Mouse (Mus musculus): Measurements from ENCODE around the gene Nrp1. TPM values are rescaled to one million over a fixed set of nuclear protein-coding genes. Genes with fewer than 3 reads are reported as not detected.

Gene Nrp1
- polyA plus RNA-seq, 1 experiment from 2014 or later, result 42.8 TPM

GRCm38 (mm10) chr8:128463162-128463561 is 104.8 kb downstream of the Nrp1 start:
- ATAC-seq (replicated peaks; ENCODE audit: insufficient number of reproducible peaks, low FRiP score, low TSS enrichment, low read depth) (no peak), DNase-seq (ENCODE audit: low spot score) (no peak)
- Histone ChIP-seq H3K27ac (replicated peaks; ENCODE audit: low read depth, low read length) (no peak overlapping the region), H3K4me1 (ENCODE audit: control insufficient read depth, insufficient read depth, low read length) (no peaks in the 10 kb centered on the region), H3K9me3 (replicated peaks; ENCODE audit: control insufficient read depth, low read length) (no peaks in the 10 kb centered on the region), H3K9ac (replicated peaks; ENCODE audit: low read length) (no peak overlapping the region), H3K4me2 (ENCODE audit: low read depth, low read length) (no peak overlapping the region), H3K27me3 (ENCODE audit: control insufficient read depth, insufficient read depth, low read length) (no peaks in the 10 kb centered on the region), H3K4me3 (ENCODE audit: low read depth, low read length) (no peak overlapping the region), H3K36me3 (replicated peaks; ENCODE audit: control insufficient read depth, insufficient read depth, low read depth, low read length) (no peaks in the 10 kb centered on the region)

- Histone ChIP-seq H3K9me3 (replicated peaks; ENCODE audit: control insufficient read depth, low read length) (no peaks in the 10 kb centered on the region), H3K4me1 (ENCODE audit: control insufficient read depth, insufficient read depth, low read length) (no peaks in the 10 kb centered on the region), H3K36me3 (replicated peaks; ENCODE audit: control insufficient read depth, insufficient read depth, low read depth, low read length) (no peaks in the 10 kb centered on the region), H3K4me3 (ENCODE audit: low read depth, low read length) (no peak overlapping the region), H3K9ac (replicated peaks; ENCODE audit: low read length) (no peak overlapping the region), H3K27ac (replicated peaks; ENCODE audit: low read depth, low read length) (no peak overlapping the region), H3K4me2 (ENCODE audit: low read depth, low read length) (no peak overlapping the region), H3K27me3 (ENCODE audit: control insufficient read depth, insufficient read depth, low read length) (no peaks in the 10 kb centered on the region)
- 74% methylated on average over 4 of the region's 4 CpGs for WGBS
- ATAC-seq (replicated peaks; ENCODE audit: insufficient number of reproducible peaks, low FRiP score, low TSS enrichment, low read depth), result no peak
- DNase-seq (ENCODE audit: low spot score), result no peak
Observed at GRCm38 (mm10) chr8:128464056-128464623, 105.7 kb downstream of the Nrp1 start.

GRCm38 (mm10) chr8:128465553-128465952 is 107.1 kb downstream of the Nrp1 start:
- Histone ChIP-seq H3K4me2 (ENCODE audit: low read depth, low read length) (no peak overlapping the region), H3K27me3 (ENCODE audit: control insufficient read depth, insufficient read depth, low read length) (no peaks in the 10 kb centered on the region), H3K9me3 (replicated peaks; ENCODE audit: control insufficient read depth, low read length) (no peaks in the 10 kb centered on the region), H3K4me3 (ENCODE audit: low read depth, low read length) (no peak overlapping the region), H3K36me3 (replicated peaks; ENCODE audit: control insufficient read depth, insufficient read depth, low read depth, low read length) (no peaks in the 10 kb centered on the region), H3K27ac (replicated peaks; ENCODE audit: low read depth, low read length) (no peak overlapping the region), H3K4me1 (ENCODE audit: control insufficient read depth, insufficient read depth, low read length) (no peaks in the 10 kb centered on the region), H3K9ac (replicated peaks; ENCODE audit: low read length) (no peak overlapping the region)
- no peak for DNase-seq (ENCODE audit: low spot score)
- ATAC-seq (replicated peaks; ENCODE audit: insufficient number of reproducible peaks, low FRiP score, low TSS enrichment, low read depth), result no peak
- WGBS, result 90% methylated on average over 2 of the region's 2 CpGs

GRCm38 (mm10) chr8:128466681-128467430 is 108.5 kb downstream of the Nrp1 start:
- no peaks in the 10 kb centered on the region for H3K27me3 ChIP-seq (ENCODE audit: control insufficient read depth, insufficient read depth, low read length)
- ATAC-seq (replicated peaks; ENCODE audit: insufficient number of reproducible peaks, low FRiP score, low TSS enrichment, low read depth) (no peak), DNase-seq (ENCODE audit: low spot score) (no peak)
- H3K9me3 ChIP-seq (replicated peaks; ENCODE audit: control insufficient read depth, low read length), result no peaks in the 10 kb centered on the region
- H3K4me2 ChIP-seq (ENCODE audit: low read depth, low read length), result no peak overlapping the region
- H3K36me3 ChIP-seq (replicated peaks; ENCODE audit: control insufficient read depth, insufficient read depth, low read depth, low read length), result no peaks in the 10 kb centered on the region
- H3K4me3 ChIP-seq (ENCODE audit: low read depth, low read length), result no peak overlapping the region
- H3K9ac ChIP-seq (replicated peaks; ENCODE audit: low read length), result no peak overlapping the region
- 78% methylated on average over 4 of the region's 4 CpGs for WGBS
- H3K27ac ChIP-seq (replicated peaks; ENCODE audit: low read depth, low read length), result no peak overlapping the region
- H3K4me1 ChIP-seq (ENCODE audit: control insufficient read depth, insufficient read depth, low read length), result no peaks in the 10 kb centered on the region

DNA sequence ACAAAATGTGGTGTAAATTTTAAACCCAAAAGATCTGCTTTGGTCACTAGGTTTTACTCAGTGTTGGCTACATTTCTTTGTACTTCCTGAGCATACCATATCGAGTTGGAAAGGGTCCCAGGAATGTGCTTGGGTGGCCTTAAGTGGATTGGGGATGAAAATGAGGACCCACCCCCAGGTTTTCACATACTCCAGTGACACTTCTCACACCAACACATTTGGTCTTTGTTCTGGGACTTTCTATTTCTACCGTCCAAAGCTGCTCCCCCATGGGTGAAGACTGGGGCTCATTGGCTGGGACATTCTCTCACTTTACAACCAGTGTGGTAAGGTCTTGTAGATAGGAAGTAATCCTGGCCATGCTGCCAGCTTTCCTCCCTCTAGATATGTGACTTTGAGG is 111.7 kb downstream of the Nrp1 start:
- H3K27me3 ChIP-seq (ENCODE audit: control insufficient read depth, insufficient read depth, low read length), result no peaks in the 10 kb centered on the region
- 74% methylated on average over 2 of the region's 2 CpGs for WGBS
- no peak for ATAC-seq (replicated peaks; ENCODE audit: insufficient number of reproducible peaks, low FRiP score, low TSS enrichment, low read depth)
- no peaks in the 10 kb centered on the region for H3K36me3 ChIP-seq (replicated peaks; ENCODE audit: control insufficient read depth, insufficient read depth, low read depth, low read length)
- H3K9ac ChIP-seq (replicated peaks; ENCODE audit: low read length), result no peak overlapping the region
- no peaks in the 10 kb centered on the region for H3K9me3 ChIP-seq (replicated peaks; ENCODE audit: control insufficient read depth, low read length)
- H3K4me2 ChIP-seq (ENCODE audit: low read depth, low read length), result no peak overlapping the region
- no peak overlapping the region for H3K4me3 ChIP-seq (ENCODE audit: low read depth, low read length)
- H3K4me1 ChIP-seq (ENCODE audit: control insufficient read depth, insufficient read depth, low read length), result no peaks in the 10 kb centered on the region
- no peak overlapping the region for H3K27ac ChIP-seq (replicated peaks; ENCODE audit: low read depth, low read length)
- DNase-seq (ENCODE audit: low spot score), result no peak

GRCm38 (mm10) chr8:128471186-128471585 is 112.8 kb downstream of the Nrp1 start:
- Histone ChIP-seq H3K27ac (replicated peaks; ENCODE audit: low read depth, low read length) (no peak overlapping the region), H3K36me3 (replicated peaks; ENCODE audit: control insufficient read depth, insufficient read depth, low read depth, low read length) (no peaks in the 10 kb centered on the region), H3K27me3 (ENCODE audit: control insufficient read depth, insufficient read depth, low read length) (no peaks in the 10 kb centered on the region), H3K4me3 (ENCODE audit: low read depth, low read length) (no peak overlapping the region), H3K9ac (replicated peaks; ENCODE audit: low read length) (no peak overlapping the region), H3K4me2 (ENCODE audit: low read depth, low read length) (no peak overlapping the region), H3K9me3 (replicated peaks; ENCODE audit: control insufficient read depth, low read length) (no peaks in the 10 kb centered on the region), H3K4me1 (ENCODE audit: control insufficient read depth, insufficient read depth, low read length) (no peaks in the 10 kb centered on the region)
- WGBS, result 81% methylated on average over 2 of the region's 2 CpGs
- DNase-seq (ENCODE audit: low spot score) (no peak), ATAC-seq (replicated peaks; ENCODE audit: insufficient number of reproducible peaks, low FRiP score, low TSS enrichment, low read depth) (no peak)

GRCm38 (mm10) chr8:128472871-128473270 is 114.5 kb downstream of the Nrp1 start:
- WGBS, result 91% methylated on average over 2 of the region's 2 CpGs
- no peak overlapping the region for H3K27ac ChIP-seq (replicated peaks; ENCODE audit: low read depth, low read length)
- H3K9ac ChIP-seq (replicated peaks; ENCODE audit: low read length), result no peak overlapping the region
- no peaks in the 10 kb centered on the region for H3K36me3 ChIP-seq (replicated peaks; ENCODE audit: control insufficient read depth, insufficient read depth, low read depth, low read length)
- H3K4me1 ChIP-seq (ENCODE audit: control insufficient read depth, insufficient read depth, low read length), result no peaks in the 10 kb centered on the region; the same call in 1 of the 2 replicates
- H3K4me2 ChIP-seq (ENCODE audit: low read depth, low read length), result no peak overlapping the region
- no peak for ATAC-seq (replicated peaks; ENCODE audit: insufficient number of reproducible peaks, low FRiP score, low TSS enrichment, low read depth)
- no peak overlapping the region for H3K4me3 ChIP-seq (ENCODE audit: low read depth, low read length)
- no peak for DNase-seq (ENCODE audit: low spot score)
- no peaks in the 10 kb centered on the region for H3K9me3 ChIP-seq (replicated peaks; ENCODE audit: control insufficient read depth, low read length)
- H3K27me3 ChIP-seq (ENCODE audit: control insufficient read depth, insufficient read depth, low read length), result no peaks in the 10 kb centered on the region

DNA sequence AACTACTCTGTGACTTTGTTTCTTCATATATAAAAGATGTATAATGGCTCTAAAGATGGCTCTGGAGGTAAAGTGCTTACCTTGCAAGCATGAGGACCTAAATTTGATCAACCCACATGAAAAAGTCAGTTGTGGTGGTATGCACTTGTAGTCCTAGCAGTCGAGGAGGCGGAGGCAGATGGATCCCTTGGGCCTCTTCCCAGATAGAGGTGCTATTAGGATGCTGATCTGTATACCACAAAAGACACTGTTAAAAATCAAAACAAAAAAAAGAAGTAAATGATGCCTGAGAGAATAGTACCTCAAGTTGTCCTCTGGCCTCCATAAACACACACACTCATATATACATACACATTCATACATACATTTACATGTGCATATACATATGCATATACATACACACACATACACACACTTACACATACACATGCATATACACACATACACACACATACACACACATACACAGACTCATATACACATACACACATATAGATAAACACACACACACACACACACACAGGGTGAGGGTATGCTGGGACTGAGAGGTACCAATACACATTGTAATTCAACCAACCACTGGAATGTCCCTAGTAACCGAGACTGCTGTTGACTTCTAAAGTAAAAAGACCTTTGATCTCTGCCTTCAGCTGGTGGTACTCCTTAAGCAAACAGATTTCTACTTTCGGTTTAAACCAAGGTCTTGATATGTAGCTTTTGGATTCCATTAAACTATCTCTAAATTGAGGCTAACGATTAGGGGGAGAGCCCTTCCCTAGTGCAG is 115.2 kb downstream of the Nrp1 start:
- Histone ChIP-seq H3K4me1 (ENCODE audit: control insufficient read depth, insufficient read depth, low read length) (no peaks in the 10 kb centered on the region; the same call in 1 of the 2 replicates), H3K4me2 (ENCODE audit: low read depth, low read length) (no peak overlapping the region), H3K36me3 (replicated peaks; ENCODE audit: control insufficient read depth, insufficient read depth, low read depth, low read length) (no peaks in the 10 kb centered on the region), H3K9me3 (replicated peaks; ENCODE audit: control insufficient read depth, low read length) (no peaks in the 10 kb centered on the region), H3K4me3 (ENCODE audit: low read depth, low read length) (no peak overlapping the region), H3K27ac (replicated peaks; ENCODE audit: low read depth, low read length) (no peak overlapping the region), H3K27me3 (ENCODE audit: control insufficient read depth, insufficient read depth, low read length) (no peaks in the 10 kb centered on the region), H3K9ac (replicated peaks; ENCODE audit: low read length) (no peak overlapping the region)
- 72% methylated on average over 5 of the region's 5 CpGs for WGBS
- ATAC-seq (replicated peaks; ENCODE audit: insufficient number of reproducible peaks, low FRiP score, low TSS enrichment, low read depth), result no peak
- no peak for DNase-seq (ENCODE audit: low spot score)

Measured in embryonic facial prominence, embryonic 11.5 days (tissue).